Mouse (Mus musculus) kidney, adult 18-20 months (tissue): ENCODE results near the gene Cyp2j9.
"Not testable (repeated sequence)": the region's sequence is repeated elsewhere in the genome, so short reads cannot be mapped to it uniquely, and the experiment has no call there.

ENCODE experiments used
- DNase-seq: peaks from one replicate; pipeline ENCODE4 v3.0.0; 2021

Gene Cyp2j9

GRCm38 (mm10) chr4:96590911-96591790, at the start of gene Cyp2j9:
Gene Cyp2j9, minus strand, starts transcription at chr4:96591578.
- DNase-seq = peak; percentile 53

DNA sequence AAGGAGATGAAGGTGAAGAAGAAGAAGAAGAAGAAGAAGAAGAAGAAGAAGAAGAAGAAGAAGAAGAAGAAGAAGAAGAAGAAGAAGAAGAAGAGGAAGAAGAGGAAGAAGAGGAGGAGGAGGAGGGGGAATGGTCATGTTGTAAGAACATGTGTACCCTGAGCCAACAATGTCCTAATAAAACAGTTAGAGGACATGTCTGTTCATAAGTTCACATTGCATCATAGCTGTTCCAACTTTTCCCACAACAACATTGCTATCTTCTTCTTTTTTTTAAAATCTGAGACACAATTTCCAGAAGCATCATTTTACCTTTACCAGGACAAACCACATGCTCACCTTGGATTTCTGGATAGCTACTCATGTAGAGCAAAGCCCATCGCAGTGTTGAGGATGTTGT, 44.1 kb upstream of the Cyp2j9 start:
- DNase-seq = no peak

DNA sequence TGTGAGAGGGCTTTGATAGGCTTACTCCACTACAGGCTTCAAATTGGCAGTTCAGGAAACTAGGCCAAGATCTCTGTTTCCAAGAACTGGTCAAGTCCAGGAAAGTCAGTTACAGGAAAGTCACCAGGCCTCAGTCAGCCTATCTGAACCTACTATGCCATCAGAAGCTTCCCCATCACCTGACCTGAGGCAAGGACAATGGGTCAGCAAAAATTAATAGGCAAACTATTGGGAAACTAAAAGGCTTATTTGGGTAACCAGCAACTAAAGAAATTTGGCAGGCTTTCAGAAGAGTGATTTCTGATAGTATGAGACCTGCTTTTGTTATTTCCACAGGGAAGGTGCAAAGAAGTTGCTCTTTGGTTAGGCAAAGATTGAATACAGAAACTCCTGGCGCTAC, 31.1 kb upstream of the Cyp2j9 start:
- DNase-seq = no peak

GRCm38 (mm10) chr4:96591791-96592150, 393 bp upstream of the Cyp2j9 start:
- DNase-seq = peak; percentile 52

- DNase-seq = no peak
These were observed 9.8 kb downstream of the Cyp2j9 start for GRCm38 (mm10) chr4:96581425-96582088.

DNA sequence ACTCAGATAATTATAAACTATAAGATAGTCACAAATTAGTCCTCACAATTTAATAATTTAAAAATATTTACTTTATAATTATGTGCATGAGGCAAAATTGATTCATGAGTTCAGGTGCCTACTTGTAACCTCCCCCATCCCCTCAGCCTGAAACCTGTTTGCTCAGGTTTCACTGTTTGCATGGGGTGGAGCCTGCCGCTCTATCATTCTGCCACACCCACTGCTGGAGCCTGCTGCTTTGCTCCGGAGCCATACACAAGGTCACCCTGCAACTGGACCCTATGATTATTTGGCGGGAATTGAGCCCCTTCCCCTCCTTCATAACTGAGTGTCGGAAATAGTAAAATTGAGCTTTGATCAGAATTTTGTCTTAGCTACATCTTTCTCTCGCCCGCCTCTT, 11.0 kb downstream of the Cyp2j9 start:
- DNase-seq = not testable (repeated sequence)

- DNase-seq = no peak
These were observed 21.9 kb downstream of the Cyp2j9 start for GRCm38 (mm10) chr4:96569442-96569841.

- no peak for DNase-seq
These were observed 23.4 kb downstream of the Cyp2j9 start for GRCm38 (mm10) chr4:96567988-96568387.

DNA sequence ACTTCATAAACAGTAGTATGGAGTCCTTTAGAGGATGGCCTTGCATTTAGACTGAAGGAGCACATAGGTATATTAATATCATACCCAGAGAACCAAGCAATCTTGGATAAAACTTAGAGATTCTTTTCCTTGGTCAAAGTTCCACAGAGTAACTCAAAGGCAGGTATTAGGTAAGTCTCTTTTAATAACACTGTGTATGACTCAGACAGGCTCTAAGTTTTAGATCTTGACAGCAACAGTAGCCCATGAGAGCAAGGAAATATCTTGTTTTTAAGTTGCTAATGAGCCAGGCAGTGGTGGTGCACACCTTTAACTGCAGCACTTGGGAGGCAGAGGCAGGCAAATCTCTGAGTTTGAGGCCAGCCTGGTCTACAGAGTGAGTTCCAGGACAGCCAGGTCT, 25.6 kb downstream of the Cyp2j9 start:
- DNase-seq = no peak

DNA sequence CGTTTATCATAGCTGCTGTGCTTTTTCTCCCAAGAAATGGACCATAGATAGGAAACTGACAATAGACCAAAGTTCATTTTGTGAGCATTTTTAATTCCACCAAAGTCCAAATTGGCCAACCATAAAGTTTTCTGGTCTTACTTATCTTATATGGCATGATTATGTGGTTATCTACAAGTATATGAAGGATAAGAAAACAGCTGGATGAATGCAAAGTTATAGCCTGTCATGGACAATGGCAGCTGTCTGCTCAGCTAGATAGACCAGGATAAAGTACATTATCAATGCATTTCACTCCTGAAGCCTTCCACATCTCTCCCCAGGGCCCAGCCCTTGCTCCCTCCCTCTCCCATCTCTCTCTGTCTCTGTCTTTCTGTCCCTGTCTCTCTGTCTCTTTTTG, 30.9 kb downstream of the Cyp2j9 start:
- DNase-seq = no peak

DNA sequence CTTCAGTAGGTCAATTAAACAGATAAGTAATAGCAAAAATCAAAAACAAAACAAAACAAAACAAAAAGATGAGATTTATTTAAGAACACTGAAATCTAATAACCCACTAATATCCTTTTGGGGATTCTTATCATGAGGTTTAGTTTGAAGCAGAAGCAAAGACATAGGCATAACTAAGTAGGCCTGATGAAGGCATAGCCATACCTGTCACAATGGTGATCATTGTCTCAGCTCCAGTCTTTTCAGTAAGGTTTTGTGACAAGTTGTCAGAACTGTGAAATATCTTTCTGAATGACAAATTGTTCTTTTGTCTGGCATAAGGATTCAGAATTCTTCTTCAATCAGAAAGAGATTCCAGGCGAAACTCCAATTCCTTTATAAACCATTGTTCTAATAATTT, 31.6 kb downstream of the Cyp2j9 start:
- DNase-seq = no peak

GRCm38 (mm10) chr4:96553133-96553819, 38.1 kb downstream of the Cyp2j9 start, which contains the start of gene Cyp2j6:
Gene Cyp2j6, minus strand, starts transcription at chr4:96553661.
- peak; percentile 47 for DNase-seq

DNA sequence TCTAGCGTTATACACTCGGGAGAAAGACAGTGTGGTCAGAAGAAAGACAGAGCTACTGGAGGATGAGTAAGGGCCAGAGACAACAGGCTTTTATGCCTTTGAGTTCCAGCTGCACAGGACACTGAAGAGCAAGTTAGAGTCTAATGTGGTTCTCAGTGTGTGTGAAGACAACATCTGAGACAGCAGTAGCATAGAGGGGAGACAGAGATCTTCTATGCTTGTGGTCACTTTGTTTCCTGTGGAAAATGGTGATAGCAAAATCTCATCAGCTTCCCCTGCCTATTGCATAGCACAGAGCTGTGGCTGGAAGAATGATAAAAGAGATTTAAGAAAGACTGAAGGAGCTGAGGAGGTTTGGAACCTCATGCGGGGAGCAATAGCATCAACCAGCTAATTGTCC, 39.8 kb downstream of the Cyp2j9 start:
- no peak for DNase-seq

- DNase-seq = no peak
These were observed 45.4 kb downstream of the Cyp2j9 start for GRCm38 (mm10) chr4:96545976-96546375.

- peak; percentile 18 for DNase-seq
These were observed 65.6 kb downstream of the Cyp2j9 start for GRCm38 (mm10) chr4:96525772-96526171.

DNA sequence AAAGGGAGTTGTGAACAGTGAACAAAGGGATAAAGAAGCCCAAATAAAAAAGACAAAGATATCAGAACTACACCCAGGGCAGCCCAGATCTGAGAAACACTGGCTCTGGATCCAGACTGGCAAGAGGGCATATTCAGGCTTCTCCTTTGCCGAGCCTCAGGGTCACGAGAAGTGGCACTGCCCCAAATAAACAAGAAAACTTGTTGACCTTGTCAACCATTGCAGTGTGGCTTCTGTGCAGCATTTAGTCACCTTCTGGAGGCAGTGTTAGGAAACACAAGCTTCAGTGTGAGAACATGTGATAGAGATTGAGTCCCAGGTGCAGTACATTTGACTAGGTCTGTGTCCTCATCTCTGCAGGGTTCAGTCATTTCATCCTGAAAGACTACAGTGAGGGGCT, 69.1 kb downstream of the Cyp2j9 start:
- no peak for DNase-seq
